Mouse (Mus musculus): Measurements from ENCODE around the gene Psma4.

Psma4 gene

DNA sequence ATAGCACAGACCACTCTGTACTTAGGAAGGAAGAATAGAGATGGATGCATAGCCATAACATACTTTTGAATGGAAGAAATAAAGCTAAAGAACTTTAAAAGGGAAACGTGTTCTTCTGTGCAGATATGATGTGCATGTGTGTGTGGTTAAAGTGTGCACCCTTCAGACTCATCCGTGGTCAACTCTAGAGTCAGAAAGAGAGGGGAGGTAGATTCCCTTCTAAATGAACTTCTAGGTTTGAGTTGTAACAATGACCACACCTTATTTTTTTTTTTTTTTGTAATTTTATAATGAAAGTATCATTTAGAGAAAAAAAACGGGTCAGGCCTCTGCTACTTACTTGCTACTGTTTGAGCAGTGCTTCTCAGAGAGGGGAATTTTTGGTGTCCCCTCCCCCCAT lies 39.8 kb downstream of the Psma4 start:
- DNase-seq (ENCODE audit: low spot score in 2 of 2) = no peak

DNA sequence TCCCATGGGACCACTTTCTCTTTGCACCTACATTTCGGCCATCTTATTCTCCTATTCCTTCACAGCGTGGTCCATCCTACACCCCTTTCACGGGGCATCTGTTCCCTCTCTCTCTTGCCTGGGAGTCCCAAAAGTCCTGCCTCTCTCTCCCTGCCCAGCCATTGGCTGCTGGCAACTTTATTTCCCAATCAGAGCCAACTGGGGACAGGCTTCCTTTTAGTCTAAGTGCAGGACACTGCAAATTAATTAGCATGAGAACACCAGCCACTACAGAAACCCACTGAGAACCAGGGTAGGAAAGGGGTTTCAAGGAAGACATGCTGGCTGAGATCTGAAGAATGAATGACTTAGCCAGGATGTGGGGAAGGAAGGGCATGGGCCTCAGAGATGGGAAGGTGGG lies 43.8 kb downstream of the Psma4 start:
- DNase-seq (ENCODE audit: low spot score in 2 of 2) = no peak

- DNase-seq (ENCODE audit: low spot score in 2 of 2) = no peak
Observed at GRCm38 (mm10) chr9:54995645-54996044, 45.1 kb downstream of the Psma4 start.

DNA sequence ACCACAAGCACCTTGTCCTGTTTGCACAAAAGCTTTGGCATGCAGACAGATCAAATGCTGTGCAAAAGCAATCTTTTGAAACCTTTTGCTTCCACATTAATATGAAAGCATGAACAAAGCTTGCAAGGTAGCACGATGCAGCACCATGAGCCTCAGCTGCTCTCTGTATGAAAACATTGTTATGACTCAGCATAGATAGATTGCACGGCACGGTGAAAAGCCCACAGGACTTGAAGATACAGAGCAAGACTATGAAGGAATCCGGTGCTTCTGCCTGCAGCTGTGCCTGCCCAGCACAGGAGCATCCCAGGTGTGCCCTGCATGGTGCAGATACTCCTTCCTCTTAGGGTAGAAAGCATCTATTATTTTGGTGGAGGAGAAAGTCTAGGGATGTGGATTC lies 53.0 kb downstream of the Psma4 start:
- DNase-seq (ENCODE audit: low spot score in 2 of 2) = no peak
